Mouse (Mus musculus): ENCODE measurements around the gene Nxpe2.

Gene Nxpe2

GRCm38 (mm10) chr9:48298983-48299382 is 54.3 kb downstream of the Nxpe2 start:
- no peak for DNase-seq (ENCODE audit: low spot score)

GRCm38 (mm10) chr9:48294754-48295153 is 58.5 kb downstream of the Nxpe2 start:
- no peak for DNase-seq (ENCODE audit: low spot score)

- no peak for DNase-seq (ENCODE audit: low spot score)
These were observed 63.0 kb downstream of the Nxpe2 start for GRCm38 (mm10) chr9:48290281-48290680.

GRCm38 (mm10) chr9:48284221-48284620 is 69.0 kb downstream of the Nxpe2 start:
- no peak for DNase-seq (ENCODE audit: low spot score)

- no peak for DNase-seq (ENCODE audit: low spot score)
These were observed 76.4 kb downstream of the Nxpe2 start for GRCm38 (mm10) chr9:48276831-48277230.

Data from ovary, postnatal 36 days (tissue).